Mouse (Mus musculus) ES-E14 (cell line): ENCODE measurements at regions not wholly inside any gene's neighbourhood (a gene's known extent, or its start where the extent isn't known, plus 50 kb on each side); places are given as distances from the start of the nearest gene placed in this dataset.
"Not testable (repeated sequence)": the region's sequence is repeated elsewhere in the genome, so short reads cannot be mapped to it uniquely, and the experiment has no call there.

ENCODE experiments used
- DNase-seq: peaks from one replicate; pipeline ENCODE4 v3.0.0-alpha.2; 2013; ENCODE audit warnings: low read depth, low spot score
- H3K27ac ChIP-seq: 2 replicates; pipeline ENCODE4 v1.5.1; 2012; ENCODE audit warnings: low read depth, mild to moderate bottlenecking, low read length, moderate library complexity, mixed read lengths; ENCODE audit not compliant: poor library complexity, insufficient read depth, severe bottlenecking
- H3K36me3 ChIP-seq: 2 replicates; pipeline ENCODE4 v1.6.1; 2012; ENCODE audit warnings: mild to moderate bottlenecking, low read length, moderate library complexity, mixed read lengths; ENCODE audit not compliant: control insufficient read depth, poor library complexity, insufficient read depth, severe bottlenecking
- H3K4me1 ChIP-seq, 2 experiments: fragments of 150-350 bp in 1 of 2; sonication (generic) in 1 of 2; 2 replicates each; pipeline ENCODE4 v1.6.1; 2012; ENCODE audit warnings: low read length in 2 of 2, mild to moderate bottlenecking in 1 of 2, mixed read lengths in 1 of 2; ENCODE audit not compliant: control insufficient read depth in 2 of 2, insufficient read depth in 2 of 2, poor library complexity in 1 of 2
- H3K4me3 ChIP-seq, 2 experiments: fragments of 150-350 bp in 1 of 2; sonication (generic) in 1 of 2; 2 replicates each; pipeline ENCODE4 v1.5.1; 2012; ENCODE audit warnings: low read length in 2 of 2, low read depth in 1 of 2, mild to moderate bottlenecking in 1 of 2, mixed read lengths in 1 of 2; ENCODE audit not compliant: insufficient read depth in 1 of 2, poor library complexity in 1 of 2, severe bottlenecking in 1 of 2
- H3K9ac ChIP-seq: 2 replicates; pipeline ENCODE4 v1.6.1; 2012; ENCODE audit warnings: low read depth, mild to moderate bottlenecking, low read length, mixed read lengths; ENCODE audit not compliant: poor library complexity, insufficient read depth, severe bottlenecking
- H3K9me3 ChIP-seq: fragments of 150-350 bp; sonication (generic); 2 replicates; pipeline ENCODE4 v1.6.1; 2012; ENCODE audit warnings: low read depth, mild to moderate bottlenecking, low read length; ENCODE audit not compliant: control insufficient read depth, insufficient read depth
- CHD2 ChIP-seq: IDR thresholded peaks from 2 replicates; pipeline ENCODE4 v1.6.1; 2014; ENCODE audit warnings: mild to moderate bottlenecking, low read depth, low read length, inconsistent platforms
- HCFC1 ChIP-seq: IDR thresholded peaks from 2 replicates; pipeline ENCODE4 v1.6.1; 2012; ENCODE audit warnings: low read length, inconsistent platforms, borderline replicate concordance; ENCODE audit not compliant: insufficient read depth
- MAFK ChIP-seq: IDR thresholded peaks from 2 replicates; pipeline ENCODE4 v1.6.1; 2014; ENCODE audit warnings: mild to moderate bottlenecking, low read depth, low read length, inconsistent platforms; ENCODE audit not compliant: insufficient read depth
- ZC3H11A ChIP-seq: IDR thresholded peaks from 2 replicates; pipeline ENCODE4 v1.6.1; 2012; ENCODE audit warnings: low read depth, mild to moderate bottlenecking, inconsistent platforms, low read length, borderline replicate concordance
- ZNF384 ChIP-seq: IDR thresholded peaks from 2 replicates; pipeline ENCODE4 v1.6.1; 2012; ENCODE audit warnings: low read depth, low read length, inconsistent platforms
- in situ Hi-C, 2 experiments: fragments of 600-800 bp; cut with MboI; formaldehyde crosslinking; loops; one replicate each; pipeline ENCODE4 v1.15.1; 2025; ENCODE audit warnings: low sequenced_read_pairs in 2 of 2, inconsistent platforms in 1 of 2; ENCODE audit not compliant: unreplicated experiment in 2 of 2

DNA sequence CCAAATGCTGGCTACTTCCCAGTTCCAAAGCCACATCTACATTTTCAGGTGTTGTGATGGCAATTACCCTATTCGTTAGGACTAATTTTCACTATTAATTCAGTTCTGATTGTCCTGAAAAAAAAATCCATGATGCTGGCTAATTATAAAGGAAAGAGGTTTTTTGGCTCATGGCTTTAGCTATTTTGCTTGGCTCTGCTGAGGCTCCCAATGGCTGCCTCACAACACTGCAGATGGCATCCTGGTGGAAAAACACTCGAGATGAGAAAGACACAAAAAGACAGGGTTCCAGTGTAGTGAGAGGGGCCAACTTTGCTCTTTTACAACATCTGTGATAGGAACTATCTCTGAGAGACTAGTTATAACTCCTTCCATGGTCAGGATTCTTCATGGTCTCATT is 376.5 kb upstream of the Rgs17 start:
- in situ Hi-C loops: no loop called here
- no peaks in the 10 kb centered on the region for H3K36me3 ChIP-seq
- no peak for DNase-seq
- TF ChIP-seq ZNF384: no peak
- no peaks in the 10 kb centered on the region for H3K4me1 ChIP-seq
- H3K9ac ChIP-seq: no peak overlapping the region
- no peak overlapping the region for H3K4me3 ChIP-seq
- H3K27ac ChIP-seq: no peak overlapping the region
- H3K9me3 ChIP-seq: no peaks in the 10 kb centered on the region

DNA sequence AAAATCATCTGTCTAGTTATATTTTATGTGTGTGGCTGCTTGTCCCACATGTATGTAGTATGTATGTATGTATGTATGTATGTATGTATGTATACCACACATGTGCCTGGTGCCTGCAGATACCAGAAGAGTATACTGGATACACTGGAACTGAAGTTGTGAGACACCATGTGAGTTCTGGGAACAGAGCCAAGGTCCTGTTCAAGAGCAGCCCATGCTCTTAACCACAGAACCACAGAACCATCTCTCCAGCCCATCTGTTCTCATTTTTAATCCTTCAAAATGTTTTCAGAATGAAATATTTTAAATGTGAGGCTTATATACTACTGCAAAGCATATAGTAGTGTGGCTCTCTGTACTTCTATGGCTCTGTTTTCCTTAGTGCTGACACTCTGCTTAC is 379.3 kb upstream of the Rgs17 start:
- in situ Hi-C loops: no loop called here
- no peak for DNase-seq
- H3K9ac ChIP-seq: no peak overlapping the region
- no peaks in the 10 kb centered on the region for H3K36me3 ChIP-seq
- H3K4me1 ChIP-seq: peaks cover 0 to 2% of the 10 kb centered on the region in 2 experiments; a peak in 1 of 4 replicates
- H3K4me3 ChIP-seq: no peak overlapping the region
- no peak overlapping the region for H3K27ac ChIP-seq
- H3K9me3 ChIP-seq: no peaks in the 10 kb centered on the region
- no peak for TF ChIP-seq HCFC1
- TF ChIP-seq ZNF384: no peak
- no peak for TF ChIP-seq ZC3H11A
- TF ChIP-seq CHD2: no peak
- no peak for TF ChIP-seq MAFK

DNA sequence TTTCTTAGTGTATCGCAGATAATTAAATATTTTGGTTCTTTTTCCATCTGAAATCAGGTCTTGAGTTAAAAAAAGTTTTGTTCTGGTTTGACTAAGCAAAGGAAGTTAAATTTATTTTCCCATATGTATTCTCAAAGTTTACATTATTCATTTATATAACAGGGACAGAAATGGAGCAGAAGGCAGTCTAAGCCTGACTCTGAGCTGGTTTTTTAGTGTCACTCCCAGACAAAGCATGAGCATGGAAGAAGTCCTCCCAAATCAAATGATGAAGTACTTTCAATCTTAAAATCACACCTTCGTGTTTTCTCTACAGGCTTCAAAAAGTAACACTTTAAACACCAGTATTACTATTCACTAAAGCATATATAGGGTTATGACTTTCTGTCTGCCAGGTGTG is 387.2 kb upstream of the Rgs17 start:
- no peak for DNase-seq
- Histone ChIP-seq H3K4me1 (peaks cover 0 to 2% of the 10 kb centered on the region in 2 experiments; a peak in 1 of 4 replicates), H3K27ac (no peak overlapping the region), H3K9me3 (no peaks in the 10 kb centered on the region), H3K4me3 (no peak overlapping the region), H3K9ac (no peak overlapping the region), H3K36me3 (no peaks in the 10 kb centered on the region)
- in situ Hi-C loops: no loop called here
- TF ChIP-seq MAFK (no peak), CHD2 (no peak), ZNF384 (no peak), ZC3H11A (no peak), HCFC1 (no peak)

DNA sequence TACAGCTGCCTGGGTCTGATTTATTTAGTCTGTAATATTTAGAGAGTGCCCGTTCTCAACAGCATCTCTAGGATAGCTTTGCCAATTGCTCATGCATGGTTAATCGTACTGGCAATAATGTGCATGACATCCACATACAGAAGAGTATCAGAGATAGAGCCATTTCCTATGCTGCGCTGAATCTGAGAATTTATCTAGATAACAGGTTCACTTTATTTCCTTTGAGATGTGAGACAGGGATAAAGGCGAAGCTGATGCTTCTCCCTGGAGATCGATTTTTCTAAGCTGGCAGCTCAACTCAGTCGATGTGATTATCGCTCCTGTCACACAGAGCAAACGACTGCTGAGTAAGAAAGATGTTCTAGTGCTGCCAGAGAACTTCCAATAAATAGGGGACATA is 416.7 kb upstream of the Oprm1 start:
- H3K9ac ChIP-seq: no peak overlapping the region
- in situ Hi-C loops: no loop called here
- H3K4me3 ChIP-seq: no peak overlapping the region
- TF ChIP-seq HCFC1 (no peak), ZNF384 (no peak), MAFK (no peak), ZC3H11A (no peak), CHD2 (no peak)
- no peak for DNase-seq
- no peak overlapping the region for H3K27ac ChIP-seq
- no peaks in the 10 kb centered on the region for H3K4me1 ChIP-seq
- H3K36me3 ChIP-seq: no peaks in the 10 kb centered on the region
- H3K9me3 ChIP-seq: no peaks in the 10 kb centered on the region

DNA sequence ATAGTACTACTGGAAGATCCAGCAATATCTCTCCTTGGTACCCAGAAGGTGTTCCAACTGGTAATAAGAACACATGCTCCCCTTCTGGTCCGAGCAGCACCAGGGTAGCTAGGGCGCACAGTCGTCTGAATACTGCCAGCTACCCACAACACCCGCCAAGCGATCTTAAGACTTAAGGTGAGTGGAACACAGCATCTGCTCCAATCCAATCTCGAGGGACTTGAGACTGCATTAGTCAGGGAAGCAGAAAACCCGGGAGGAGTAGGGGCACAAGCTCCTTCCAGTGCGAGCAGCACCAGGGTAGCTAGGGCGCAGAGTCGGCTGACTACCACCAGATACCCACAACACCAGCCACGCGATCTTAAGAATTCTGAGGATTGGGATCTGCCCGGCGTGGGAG is 409.1 kb upstream of the Oprm1 start:
- Histone ChIP-seq H3K4me3 (peak overlapping the region; percentile 58 to 70), H3K9ac (peak overlapping the region; percentile 66)
- peak; percentile 27 for DNase-seq
- H3K4me1 ChIP-seq, in situ Hi-C loops, H3K36me3 ChIP-seq, H3K27ac ChIP-seq, H3K9me3 ChIP-seq: not testable (repeated sequence)
